Mouse (Mus musculus): Measurements from ENCODE around the gene 4930432M17Rik. TPM values are rescaled to one million over a fixed set of nuclear protein-coding genes. Genes with fewer than 3 reads are reported as not detected.

The 4930432M17Rik gene
- polyA plus RNA-seq (2012; rRNA removed) = not detected in 2 replicates

GRCm38 (mm10) chr3:121670462-121670861, at the start of gene 4930432M17Rik:
Gene 4930432M17Rik, plus strand, starts transcription at chr3:121670762.

DNA sequence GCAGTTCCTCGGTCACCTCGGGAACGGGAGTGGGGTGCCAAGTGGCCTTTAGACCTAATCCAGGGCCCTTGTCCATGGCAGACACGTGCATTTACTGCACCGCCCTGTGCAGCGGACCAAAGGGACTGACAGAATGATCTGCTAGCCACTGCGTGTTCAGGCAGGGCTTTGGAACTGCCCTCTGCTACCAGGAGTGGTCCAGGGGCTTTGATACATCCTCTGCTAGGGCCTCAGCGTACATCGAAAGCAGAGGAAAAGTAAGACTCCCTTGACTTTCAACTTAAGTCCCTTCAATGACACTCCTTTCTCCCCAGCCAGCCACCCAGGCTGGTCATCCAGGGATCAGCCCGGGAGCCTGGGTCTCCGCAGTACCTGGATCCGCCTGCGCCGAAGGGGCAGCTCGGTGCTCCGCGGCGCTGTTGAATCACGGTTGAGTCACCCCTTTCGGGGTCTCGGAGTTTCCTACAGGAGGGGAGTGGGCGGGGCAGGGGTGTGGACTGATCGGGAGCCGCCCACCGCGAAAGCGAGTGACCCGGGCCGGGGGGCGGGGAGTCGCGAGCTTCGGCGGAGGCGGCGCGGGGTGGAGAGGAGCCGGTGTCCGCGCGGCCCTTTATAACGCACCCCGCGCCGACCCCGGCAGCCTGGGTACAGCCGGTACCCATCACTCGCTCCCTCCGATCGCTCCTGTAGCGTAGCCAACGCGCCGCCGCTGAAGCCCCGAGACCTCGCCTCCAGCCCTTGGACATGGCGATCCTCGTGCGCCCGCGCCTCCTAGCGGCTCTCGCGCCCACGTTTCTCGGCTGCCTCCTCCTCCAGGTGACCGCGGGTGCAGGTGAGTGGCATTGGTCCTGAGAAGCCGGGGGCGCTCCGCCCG, 52.6 kb downstream of the 4930432M17Rik start, which contains the start of gene F3:
F3 (plus strand) TSS at position 567 of the 874 bp plus-strand sequence.

Other genes starting within 250 kb of the 4930432M17Rik start
- 452 and 671 TPM in 2 replicates for gene Cnn3, start 244.3 kb upstream of the 4930432M17Rik start, polyA plus RNA-seq (2012; rRNA removed)
- 0.12 and 0.27 TPM in 2 replicates for gene Slc44a3, start 138.4 kb upstream of the 4930432M17Rik start, polyA plus RNA-seq (2012; rRNA removed)
- gene F3, start 52.8 kb downstream of the 4930432M17Rik start, polyA plus RNA-seq (2012; rRNA removed) = 3.2 and 5.6 TPM in 2 replicates
- 18.7 and 22.6 TPM in 2 replicates for gene Abcd3, start 144.5 kb downstream of the 4930432M17Rik start, polyA plus RNA-seq (2012; rRNA removed)